Mouse (Mus musculus) cerebellum, adult 2 months (tissue): ENCODE measurements around the gene P2ry14. TPM values are rescaled to one million over a fixed set of nuclear protein-coding genes. Genes with fewer than 3 reads are reported as not detected.

Experiments
- DNase-seq, 2 experiments: peaks; one replicate each; pipeline ENCODE4 v3.0.0; 2021
- H3K27ac ChIP-seq: fragments of 200-500 bp; 2 replicates; pipeline ENCODE4 v1.5.1; 2012; ENCODE audit warnings: low read length, control low read depth, inconsistent platforms; ENCODE audit not compliant: insufficient read depth
- H3K27me3 ChIP-seq: fragments of 200-500 bp; 2 replicates; pipeline ENCODE4 v1.6.1; 2012; ENCODE audit warnings: inconsistent platforms, mild to moderate bottlenecking, low read length, moderate library complexity; ENCODE audit not compliant: control insufficient read depth, insufficient read depth
- H3K4me1 ChIP-seq: fragments of 200-500 bp; 2 replicates; pipeline ENCODE4 v1.6.1; 2011; ENCODE audit warnings: low read length; ENCODE audit not compliant: control insufficient read depth, insufficient read depth
- H3K4me3 ChIP-seq: fragments of 200-500 bp; replicated peaks from 2 replicates; pipeline ENCODE3; 2011; ENCODE audit warnings: mild to moderate bottlenecking, low read depth, low read length, control low read depth; ENCODE audit not compliant: insufficient read depth
- CTCF ChIP-seq: fragments of 200-500 bp; IDR thresholded peaks from 2 replicates; pipeline ENCODE4 v1.5.1; 2011; ENCODE audit warnings: low read depth, mild to moderate bottlenecking, control low read depth, low read length, moderate library complexity, borderline replicate concordance; ENCODE audit not compliant: insufficient read depth
- POLR2A ChIP-seq: fragments of 200-500 bp; IDR thresholded peaks from 2 replicates; pipeline ENCODE4 v1.6.1; 2011; ENCODE audit warnings: low read length, control low read depth, borderline replicate concordance; ENCODE audit not compliant: insufficient read depth
- WGBS: fragments of 180-500 bp; shearing (Covaris S2); methylation state at CpG from one replicate; pipeline ENCODE4 v1.1.7; 2018; 5-methylcytosine and 5-hydroxymethylcytosine counted together
- polyA plus RNA-seq: library from polyadenylated mRNA; depleted of rRNA; stranded (reverse); fragments of >200 nt; gene quantifications from 2 replicates; pipeline ENCODE4 v1.2.3, GENCODE M21; 2012

P2ry14 gene
- polyA plus RNA-seq, 1 experiment: 4.2 TPM

GRCm38 (mm10) chr3:59181134-59181533 is 27.7 kb upstream of the P2ry14 start:
- DNase-seq: peak in 1 of 2 experiments; percentile 57
- WGBS: 52% methylated on average over 5 of the region's 5 CpGs
- Histone ChIP-seq H3K27ac (no peak overlapping the region), H3K4me1 (peaks cover 17% of the 10 kb centered on the region), H3K27me3 (no peaks in the 10 kb centered on the region), H3K4me3 (no peak overlapping the region)
- no peak for TF ChIP-seq CTCF
- no peak for TF ChIP-seq POLR2A

DNA sequence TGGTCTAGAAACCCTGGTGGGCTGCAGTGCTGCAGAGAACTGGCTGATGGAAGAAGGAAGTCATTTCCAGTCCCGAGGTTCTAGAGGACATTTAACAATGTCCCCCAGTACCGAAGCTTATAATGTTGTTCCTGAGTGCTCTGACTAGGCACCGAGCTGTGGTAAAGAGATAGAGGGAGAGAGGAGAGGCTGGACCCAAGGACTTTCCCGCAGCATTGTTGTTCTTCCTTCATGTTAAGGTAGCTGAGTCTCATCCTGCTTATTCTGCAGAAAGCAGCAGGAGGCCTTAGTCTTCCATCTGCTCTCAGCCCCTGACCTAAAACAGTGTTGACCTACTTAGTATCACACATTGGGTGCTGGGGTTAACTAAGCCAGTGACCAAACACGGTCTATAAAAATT is 23.5 kb upstream of the P2ry14 start:
- peak overlapping the region; percentile 94 for H3K27ac ChIP-seq
- no peaks in the 10 kb centered on the region for H3K27me3 ChIP-seq
- no peak overlapping the region for H3K4me3 ChIP-seq
- DNase-seq: peak; percentile 80 to 89
- TF ChIP-seq CTCF (no peak), POLR2A (peak; percentile 34; the same call in 1 of the 2 replicates)
- WGBS: 14% methylated on average over 5 of the region's 5 CpGs
- peaks cover 20% of the 10 kb centered on the region for H3K4me1 ChIP-seq

GRCm38 (mm10) chr3:59175234-59175633 is 21.8 kb upstream of the P2ry14 start:
- TF ChIP-seq POLR2A (no peak), CTCF (peak; percentile 94)
- Histone ChIP-seq H3K27ac (no peak overlapping the region), H3K27me3 (no peaks in the 10 kb centered on the region), H3K4me1 (peaks cover 15% of the 10 kb centered on the region), H3K4me3 (no peak overlapping the region)
- 20% methylated on average over 5 of the region's 5 CpGs for WGBS
- DNase-seq: peak; percentile 74 to 82

- Histone ChIP-seq H3K27ac (no peak overlapping the region), H3K27me3 (no peaks in the 10 kb centered on the region), H3K4me1 (peaks cover 15% of the 10 kb centered on the region), H3K4me3 (no peak overlapping the region)
- DNase-seq: no peak
- WGBS: 85% methylated on average over 6 of the region's 6 CpGs
- TF ChIP-seq POLR2A: no peak
- no peak for TF ChIP-seq CTCF
Observed at GRCm38 (mm10) chr3:59174426-59175154, 21.2 kb upstream of the P2ry14 start.

GRCm38 (mm10) chr3:59169921-59170627 is 16.7 kb upstream of the P2ry14 start:
- H3K27ac ChIP-seq: no peak overlapping the region
- 85% methylated on average over 2 of the region's 2 CpGs for WGBS
- TF ChIP-seq POLR2A (no peak), CTCF (no peak)
- no peak overlapping the region for H3K4me3 ChIP-seq
- H3K27me3 ChIP-seq: no peaks in the 10 kb centered on the region
- DNase-seq: no peak
- H3K4me1 ChIP-seq: peaks cover 3% of the 10 kb centered on the region; the same call in 1 of the 2 replicates

- WGBS: 17% methylated on average over 4 of the region's 4 CpGs
- no peak overlapping the region for H3K4me3 ChIP-seq
- TF ChIP-seq POLR2A: no peak
- no peak for TF ChIP-seq CTCF
- DNase-seq: no peak
- no peak overlapping the region for H3K27ac ChIP-seq
- H3K4me1 ChIP-seq: peaks cover 3% of the 10 kb centered on the region; the same call in 1 of the 2 replicates
- no peaks in the 10 kb centered on the region for H3K27me3 ChIP-seq
Observed at GRCm38 (mm10) chr3:59169215-59169614, 15.8 kb upstream of the P2ry14 start.

GRCm38 (mm10) chr3:59168476-59168875 is 15.1 kb upstream of the P2ry14 start:
- WGBS: 95% methylated on average over 6 of the region's 6 CpGs
- no peak overlapping the region for H3K27ac ChIP-seq
- TF ChIP-seq CTCF: no peak
- TF ChIP-seq POLR2A: no peak
- H3K27me3 ChIP-seq: no peaks in the 10 kb centered on the region
- DNase-seq: no peak
- no peak overlapping the region for H3K4me3 ChIP-seq
- peaks cover 3% of the 10 kb centered on the region; the same call in 1 of the 2 replicates for H3K4me1 ChIP-seq
